Mouse (Mus musculus): ENCODE measurements at regions not wholly inside any gene's neighbourhood (a gene's known extent, or its start where the extent isn't known, plus 50 kb on each side); places are given as distances from the start of the nearest gene placed in this dataset.
"Not testable (repeated sequence)": the region's sequence is repeated elsewhere in the genome, so short reads cannot be mapped to it uniquely, and the experiment has no call there.

- ATAC-seq (ENCODE audit: low TSS enrichment), result peak; percentile 86
These were observed 52.0 kb upstream of the Ak4 start for GRCm38 (mm10) chr4:101366905-101367679.

- no peak for ATAC-seq (ENCODE audit: low TSS enrichment)
These were observed 53.8 kb upstream of the Ak4 start for GRCm38 (mm10) chr4:101365299-101365698.

- no peak for ATAC-seq (ENCODE audit: low TSS enrichment)
These were observed 54.4 kb upstream of the Ak4 start for GRCm38 (mm10) chr4:101364716-101365115.

- not testable (repeated sequence) for ATAC-seq (ENCODE audit: low TSS enrichment)
These were observed 55.8 kb upstream of the Ak4 start for GRCm38 (mm10) chr4:101363231-101363630.

GRCm38 (mm10) chr4:101361779-101362178, 57.3 kb upstream of the Ak4 start:
- no peak for ATAC-seq (ENCODE audit: low TSS enrichment)

GRCm38 (mm10) chr4:101360296-101360695, 58.8 kb upstream of the Ak4 start:
- ATAC-seq (ENCODE audit: low TSS enrichment), result no peak

DNA sequence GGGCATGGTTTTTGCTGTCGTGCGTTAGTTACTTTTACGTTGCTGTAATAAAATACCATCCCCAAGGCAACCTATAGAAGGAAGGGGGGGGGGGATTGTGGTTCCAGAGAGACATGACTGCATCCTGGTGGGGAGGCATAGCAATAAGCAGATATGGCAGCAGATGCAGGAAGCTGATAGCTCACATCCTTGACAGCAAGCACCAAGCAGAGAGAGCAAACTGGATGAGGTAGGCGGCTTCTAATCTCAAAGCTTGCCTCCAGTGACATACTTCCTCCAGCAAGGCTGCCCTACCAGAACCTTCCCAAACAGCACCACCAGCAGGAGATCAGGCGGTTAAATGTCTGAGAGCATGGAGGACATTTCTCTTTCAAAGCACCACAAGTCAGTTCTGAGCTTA, 60.0 kb upstream of the Ak4 start:
- no peak for ATAC-seq (ENCODE audit: low TSS enrichment)

DNA sequence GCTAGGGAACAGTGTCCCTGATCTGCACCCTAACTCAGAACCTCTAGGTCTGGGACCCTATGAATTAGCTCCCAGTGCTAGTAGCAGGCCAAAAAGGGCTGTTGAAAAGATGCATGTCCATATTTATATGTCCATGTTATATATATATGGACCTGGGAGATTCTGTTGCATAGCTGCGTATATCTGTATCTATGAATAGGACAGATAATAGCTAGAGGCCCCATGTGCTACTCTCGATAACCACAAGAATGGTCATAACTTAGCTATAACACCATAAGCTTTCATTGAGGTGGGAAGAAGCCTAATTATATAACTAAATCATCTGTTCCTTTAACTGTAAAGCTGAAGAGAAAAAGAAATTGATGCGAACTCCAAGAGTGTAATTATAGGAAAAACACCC, 60.6 kb upstream of the Ak4 start:
- no peak for ATAC-seq (ENCODE audit: low TSS enrichment)

DNA sequence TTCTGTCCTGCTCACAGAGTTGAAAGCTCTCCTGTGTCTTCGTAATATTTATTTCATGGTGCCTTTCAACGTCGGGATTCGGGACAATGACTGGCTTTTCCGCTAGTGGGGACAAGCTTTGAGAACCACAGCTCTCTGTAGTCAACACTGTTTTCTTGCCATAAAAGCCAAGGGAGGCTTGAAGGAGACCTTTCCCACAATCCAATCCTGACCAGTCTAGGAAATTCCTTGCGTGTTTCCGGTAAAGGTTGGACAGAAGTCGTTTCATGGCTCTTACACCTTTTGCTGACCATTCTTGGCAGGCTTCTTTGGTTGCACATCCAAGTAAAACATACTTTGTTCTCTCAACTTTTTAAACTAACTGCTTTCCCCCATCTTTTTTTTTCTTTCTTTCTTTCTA, 61.2 kb upstream of the Ak4 start:
- no peak for ATAC-seq (ENCODE audit: low TSS enrichment)

- ATAC-seq (ENCODE audit: low TSS enrichment), result 0 out of 2 replicates have a peak, but pooled peaks have one; percentile 0
These were observed 61.9 kb upstream of the Ak4 start for GRCm38 (mm10) chr4:101356954-101357891.

GRCm38 (mm10) chr4:101356093-101356953, 62.8 kb upstream of the Ak4 start:
- ATAC-seq (ENCODE audit: low TSS enrichment), result peak; percentile 73

GRCm38 (mm10) chr4:101355431-101356092, 63.5 kb upstream of the Ak4 start:
- ATAC-seq (ENCODE audit: low TSS enrichment), result no peak

- no peak for ATAC-seq (ENCODE audit: low TSS enrichment)
These were observed 64.1 kb upstream of the Ak4 start for GRCm38 (mm10) chr4:101354951-101355350.

DNA sequence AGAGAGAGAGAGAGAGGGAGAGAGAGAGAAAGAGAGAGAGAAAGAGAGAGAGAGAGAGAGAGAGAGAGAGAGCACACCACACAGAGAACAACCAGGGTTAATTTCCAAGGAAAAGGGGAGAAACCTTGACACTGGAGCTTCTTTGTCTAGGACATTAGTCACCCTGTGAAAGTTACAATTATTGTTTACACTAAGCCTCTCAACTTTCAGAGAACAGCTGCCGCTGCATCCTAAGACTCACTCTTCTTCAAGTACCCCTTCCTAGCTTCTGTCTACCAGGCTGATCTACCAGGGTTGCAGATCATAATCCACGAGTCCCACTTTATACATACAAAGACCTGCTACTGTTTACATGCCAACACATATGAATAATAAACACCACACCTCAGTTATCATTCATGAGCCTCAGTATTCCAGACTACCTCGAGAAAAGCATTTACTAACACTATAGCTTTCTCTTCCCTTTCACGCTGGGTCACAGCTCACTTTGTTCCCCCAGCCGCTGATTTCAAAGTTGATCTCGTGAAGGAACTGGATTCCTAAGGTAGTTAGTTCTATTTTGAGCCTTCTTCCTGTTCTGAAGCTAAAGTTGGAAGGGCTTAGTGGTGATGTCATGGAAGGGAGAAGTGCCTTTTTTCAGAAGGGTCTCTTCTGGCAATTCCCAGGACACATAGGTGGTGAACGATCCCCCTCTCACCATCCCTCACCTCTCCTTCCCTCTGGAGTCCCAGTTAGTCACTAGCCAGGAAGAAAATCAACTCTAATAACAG, 64.8 kb upstream of the Ak4 start:
- no peak for ATAC-seq (ENCODE audit: low TSS enrichment)

GRCm38 (mm10) chr4:101352178-101352577, 66.9 kb upstream of the Ak4 start:
- ATAC-seq (ENCODE audit: low TSS enrichment), result no peak

DNA sequence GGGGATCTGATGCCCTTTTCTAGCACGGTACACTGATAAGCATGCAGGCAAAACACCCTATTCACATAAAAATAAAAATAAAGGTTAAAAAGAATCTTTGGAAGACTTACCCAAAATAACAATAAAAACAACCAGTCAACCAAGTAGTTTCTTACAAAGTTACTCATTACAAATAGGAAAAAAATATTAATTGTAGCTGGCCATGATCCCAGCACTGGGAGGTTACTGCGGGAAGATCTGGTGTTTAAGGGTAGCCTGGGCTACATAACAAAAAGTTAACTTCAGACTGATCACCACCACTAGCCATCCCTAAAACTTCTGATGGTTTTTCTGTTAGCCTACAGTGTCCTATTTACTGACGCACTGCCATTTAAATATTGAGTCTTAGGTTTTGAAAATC, 67.4 kb upstream of the Ak4 start:
- no peak for ATAC-seq (ENCODE audit: low TSS enrichment)

GRCm38 (mm10) chr4:101350656-101351055, 68.4 kb upstream of the Ak4 start:
- ATAC-seq (ENCODE audit: low TSS enrichment), result no peak

GRCm38 (mm10) chr4:101350222-101350621, 68.9 kb upstream of the Ak4 start:
- no peak for ATAC-seq (ENCODE audit: low TSS enrichment)

GRCm38 (mm10) chr4:101349413-101349812, 69.7 kb upstream of the Ak4 start:
- ATAC-seq (ENCODE audit: low TSS enrichment), result peak; percentile 47; the same call in 1 of the 2 replicates

- no peak for ATAC-seq (ENCODE audit: low TSS enrichment)
These were observed 71.8 kb upstream of the Ak4 start for GRCm38 (mm10) chr4:101347309-101347708.

All from frontal cortex, adult (tissue).